Mouse (Mus musculus) mouse embryonic stem cell (cell line): ENCODE results near the gene Rsph1.

Experiments used
- in situ Hi-C, 2 experiments: fragments of 300-500 bp; cut with MboI; formaldehyde crosslinking; loops; 1 replicate in 1 of 2; 3 replicates in 1 of 2; pipeline ENCODE4 v1.14.3; 2019 to 2020; ENCODE audit warnings: low sequenced_read_pairs in 2 of 2, low pct_unique_long_range_greater_than_20kb in 1 of 2, mixed read lengths in 1 of 2; ENCODE audit not compliant: unreplicated experiment in 1 of 2

The Rsph1 gene

DNA sequence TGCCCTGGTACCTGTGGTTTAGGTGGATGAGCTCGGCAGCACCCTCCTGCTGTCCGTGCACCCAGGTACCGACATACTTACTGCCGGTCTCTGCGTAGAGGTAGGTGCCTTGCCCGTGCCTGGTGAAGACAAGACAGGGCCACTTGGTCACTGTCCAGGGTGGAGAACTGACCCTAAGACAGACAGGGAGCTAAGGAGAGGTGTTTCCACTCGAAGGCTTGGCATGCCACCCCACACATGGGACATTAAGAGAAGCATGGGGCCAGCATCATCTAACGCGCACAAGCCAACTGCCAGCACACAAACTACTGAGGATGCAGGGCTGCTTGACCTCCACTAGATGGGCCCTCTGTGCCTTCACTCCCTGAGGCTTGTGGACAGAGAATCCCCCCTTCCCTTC lies 11.4 kb downstream of the Rsph1 start:
- in situ Hi-C loops, result no loop called here

DNA sequence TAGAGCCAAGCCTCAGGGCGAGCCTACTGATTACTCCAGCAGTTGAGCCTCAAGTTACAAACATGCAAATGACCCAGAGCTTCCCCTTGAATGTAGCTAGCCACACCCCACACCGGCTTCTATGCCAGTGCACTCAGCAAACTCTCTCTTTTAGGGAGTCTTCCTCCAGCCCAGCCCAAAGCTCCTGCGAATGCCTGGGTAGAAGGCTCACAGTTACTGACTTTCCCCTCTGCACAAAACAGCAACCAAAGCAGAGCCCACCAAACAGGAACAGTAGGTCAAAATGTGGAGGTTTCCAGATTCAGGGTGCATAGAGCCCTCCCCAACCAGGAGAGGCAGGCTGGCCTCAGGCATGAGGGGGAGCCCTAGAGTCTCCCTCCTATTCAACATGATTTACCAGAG lies 12.0 kb downstream of the Rsph1 start:
- in situ Hi-C loops, result no loop called here

DNA sequence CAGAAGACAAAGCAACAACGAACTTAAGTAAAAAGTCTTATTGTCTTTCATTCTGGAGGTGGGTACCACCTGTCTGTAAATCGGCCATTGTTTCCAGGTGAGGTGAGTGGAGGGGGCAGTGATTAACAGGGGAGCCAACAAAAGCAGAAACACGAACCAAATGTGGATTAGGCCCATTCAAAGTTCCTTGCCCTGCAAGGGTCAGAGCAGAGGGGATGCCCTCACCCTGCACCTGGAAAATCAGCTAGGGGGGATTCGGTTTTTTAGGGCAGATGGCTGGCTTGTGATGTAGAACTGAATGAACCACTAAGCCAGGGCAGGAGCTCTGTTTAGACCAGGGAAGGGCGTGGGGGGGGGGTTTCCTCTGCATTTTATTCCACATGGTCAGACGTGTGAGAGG lies 12.8 kb downstream of the Rsph1 start:
- in situ Hi-C loops, result no loop called here

DNA sequence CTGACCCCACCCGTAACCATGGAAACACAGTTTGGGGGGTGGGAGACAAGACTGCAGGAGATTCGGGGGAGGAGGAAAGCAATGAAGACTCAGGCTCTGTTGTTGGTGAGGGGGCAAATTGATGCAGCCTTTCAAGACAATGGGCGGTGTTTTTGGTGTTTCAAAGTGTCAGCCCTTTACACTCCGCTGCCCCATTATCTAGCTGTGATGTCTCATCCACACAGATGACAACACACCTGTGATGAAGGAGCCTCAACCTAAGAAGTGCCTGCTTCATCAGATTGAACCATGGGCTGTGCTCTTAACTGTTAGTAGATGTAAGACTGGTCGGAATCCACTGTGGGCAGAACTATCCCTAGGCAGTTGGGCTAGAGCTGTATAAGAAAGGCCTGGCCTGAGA lies 13.4 kb downstream of the Rsph1 start:
- in situ Hi-C loops, result no loop called here

DNA sequence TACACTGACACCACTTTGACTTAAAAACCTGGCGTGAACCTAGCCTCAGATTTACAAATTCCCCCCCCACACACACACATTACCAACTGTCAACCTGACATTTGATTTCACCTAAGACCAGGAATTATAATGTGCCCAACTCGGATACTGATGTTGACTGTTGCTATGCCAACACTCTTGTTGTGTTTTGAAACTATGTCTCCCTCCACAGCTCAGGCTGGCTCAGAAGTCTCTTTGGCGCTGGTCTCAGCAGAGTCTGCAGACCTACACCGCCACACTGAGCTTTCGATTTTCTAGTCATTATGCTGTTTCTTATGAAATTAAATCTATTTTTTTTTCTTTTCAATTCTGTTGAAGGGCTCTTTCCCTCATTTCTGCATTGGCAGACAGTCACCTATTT lies 14.5 kb downstream of the Rsph1 start:
- in situ Hi-C loops, result no loop called here

DNA sequence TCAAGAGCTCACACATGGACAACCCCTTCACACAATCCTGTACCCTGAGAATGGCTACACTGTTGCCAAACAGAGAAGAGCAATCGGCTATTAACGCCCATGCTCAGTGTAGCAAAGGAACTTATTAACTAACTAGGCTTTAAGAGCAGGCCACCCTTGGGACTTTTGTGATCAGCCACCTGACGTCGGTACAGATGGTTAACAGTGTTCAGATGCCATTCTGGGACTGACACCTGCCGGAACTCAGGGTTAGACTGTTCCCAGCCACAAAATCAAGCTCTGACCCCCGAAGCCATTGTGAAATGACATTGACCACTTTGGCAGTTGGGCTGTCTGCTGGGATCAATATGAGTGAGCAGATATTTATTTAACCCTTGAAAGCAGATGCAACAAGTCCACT lies 15.8 kb downstream of the Rsph1 start:
- in situ Hi-C loops, result no loop called here

DNA sequence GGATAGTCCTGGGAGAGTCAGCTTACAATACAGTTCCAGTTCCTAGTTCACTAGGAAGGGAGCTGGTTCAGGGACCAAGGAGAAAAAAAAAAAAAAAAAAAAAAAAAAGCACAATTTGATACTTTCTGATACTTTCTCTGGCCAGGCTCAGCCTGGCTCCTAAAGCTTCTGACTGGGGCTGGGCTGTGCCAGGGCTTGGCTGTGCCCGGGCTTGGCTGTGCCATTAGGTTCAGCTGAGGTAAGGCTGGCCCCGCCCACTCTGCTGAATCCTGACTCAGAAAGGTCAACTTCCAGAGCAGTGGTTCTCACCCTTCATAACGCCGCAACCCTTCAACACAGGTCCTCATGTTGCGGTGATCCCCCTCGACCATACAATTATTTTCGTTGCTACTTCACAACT lies 16.8 kb downstream of the Rsph1 start:
- in situ Hi-C loops, result no loop called here

DNA sequence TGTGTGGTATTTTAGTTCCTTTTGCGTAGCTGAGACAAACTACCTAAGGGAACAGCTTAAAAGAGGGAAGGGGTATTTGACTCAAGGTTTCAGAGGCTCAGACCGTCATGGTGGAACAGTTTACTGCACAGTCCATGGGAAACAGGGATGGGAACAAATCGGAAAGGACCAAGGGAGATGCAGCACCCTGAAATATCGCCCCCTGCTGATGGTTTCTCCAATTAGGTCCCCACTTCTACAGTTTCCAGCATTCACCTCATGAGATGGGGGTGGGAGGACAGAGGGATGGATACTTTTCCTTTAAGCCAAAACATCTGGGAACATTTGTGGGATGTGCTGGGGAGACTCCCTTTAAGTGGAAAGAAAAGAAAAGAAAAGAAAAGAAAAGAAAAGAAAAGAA lies 17.4 kb downstream of the Rsph1 start:
- in situ Hi-C loops, result loop anchor here in 1 of 2 experiments (5.0 kb wide), 1 partner anchor 37 kb away; no protein-coding TSS in a partner anchor

DNA sequence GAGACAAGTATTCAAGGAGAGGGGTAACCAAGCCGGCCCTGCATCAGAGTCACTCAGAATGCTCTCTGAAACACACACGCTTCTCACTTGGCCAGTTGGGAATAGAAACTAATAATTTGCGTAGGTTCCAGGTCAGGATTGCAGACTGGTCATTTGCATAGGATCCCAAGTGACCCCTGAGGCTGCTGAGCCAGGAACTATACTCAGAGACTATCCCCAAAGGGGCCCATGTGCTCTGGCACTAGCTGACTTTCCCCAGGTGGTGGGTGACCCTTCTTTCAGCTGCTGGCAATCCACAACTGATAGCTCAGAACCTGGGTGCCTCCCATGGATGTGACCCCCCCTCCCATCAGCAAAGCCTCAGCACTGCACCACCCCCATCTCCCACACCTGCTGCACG lies 18.0 kb downstream of the Rsph1 start:
- in situ Hi-C loops, result loop anchor here in 1 of 2 experiments (5.0 kb wide), 1 partner anchor 38 kb away; no protein-coding TSS in a partner anchor

DNA sequence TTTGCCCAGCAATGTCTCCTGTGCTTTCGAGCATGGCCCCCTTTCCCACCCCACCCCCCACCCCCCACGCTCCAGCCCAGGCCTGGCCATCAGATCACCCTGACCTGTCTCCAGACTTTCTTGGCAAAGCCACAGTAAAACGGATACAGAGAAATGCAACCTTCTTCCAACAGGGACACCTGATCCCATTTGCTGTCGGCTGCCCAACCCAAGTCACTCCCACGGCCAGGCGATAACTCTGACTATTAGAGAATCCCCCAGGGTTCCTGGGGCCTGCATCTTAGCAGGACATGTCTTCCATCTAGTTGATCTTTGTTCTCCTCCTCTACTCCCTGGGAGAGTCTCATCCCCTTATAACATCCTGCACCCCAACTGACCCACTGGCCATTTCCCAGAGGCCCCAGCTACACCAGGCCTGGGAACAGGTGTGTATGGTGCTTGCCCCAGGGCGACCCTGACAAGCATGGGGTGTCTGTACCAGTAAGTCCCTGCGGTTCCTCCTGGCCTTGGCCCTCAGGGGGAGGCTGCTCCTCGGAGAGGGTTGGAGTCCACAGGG lies 18.8 kb downstream of the Rsph1 start:
- in situ Hi-C loops, result loop anchor here in 1 of 2 experiments (5.0 kb wide), 1 partner anchor 39 kb away; no protein-coding TSS in a partner anchor

DNA sequence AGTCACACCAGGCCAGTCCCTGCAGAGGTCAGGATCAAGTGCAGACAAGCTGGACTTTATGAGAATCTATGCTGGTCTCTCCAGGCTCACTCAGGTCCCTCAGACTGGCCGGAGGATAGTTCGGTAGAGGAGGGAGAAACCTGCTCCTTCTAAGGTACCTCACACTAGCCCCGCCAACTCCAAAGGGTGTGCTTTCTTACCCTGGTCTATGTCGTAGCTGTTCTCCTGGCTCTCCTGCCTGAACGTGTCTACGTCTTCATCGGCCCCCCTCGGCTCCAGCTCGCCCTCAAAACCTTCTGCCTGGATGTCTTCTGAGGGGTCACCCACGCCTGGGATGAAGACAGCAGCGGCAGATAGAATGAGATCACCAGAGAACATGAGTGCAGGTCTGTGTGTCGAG lies 19.3 kb downstream of the Rsph1 start:
- in situ Hi-C loops, result loop anchor here in 1 of 2 experiments (5.0 kb wide), 1 partner anchor 39 kb away; no protein-coding TSS in a partner anchor

DNA sequence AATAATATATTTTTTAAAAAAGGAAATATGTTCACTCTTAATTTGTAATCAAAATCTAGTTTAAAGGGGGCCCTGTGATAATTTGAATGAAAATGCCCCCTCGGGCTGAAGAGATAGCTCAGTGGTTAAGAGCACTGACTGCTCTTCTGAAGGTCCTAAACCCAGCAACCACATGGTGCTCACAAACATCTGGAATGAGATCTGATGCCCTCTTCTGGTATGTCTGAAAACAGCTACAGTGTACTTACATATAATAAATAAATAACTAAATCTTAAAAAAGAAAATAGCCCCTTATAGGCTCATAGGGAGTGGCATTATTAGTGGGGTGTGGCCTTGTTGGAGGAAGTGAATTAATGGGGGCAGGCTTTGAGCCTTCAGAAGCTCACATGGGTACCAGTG lies 20.0 kb downstream of the Rsph1 start:
- in situ Hi-C loops, result loop anchor here in 1 of 2 experiments (5.0 kb wide), 1 partner anchor 40 kb away; no protein-coding TSS in a partner anchor

DNA sequence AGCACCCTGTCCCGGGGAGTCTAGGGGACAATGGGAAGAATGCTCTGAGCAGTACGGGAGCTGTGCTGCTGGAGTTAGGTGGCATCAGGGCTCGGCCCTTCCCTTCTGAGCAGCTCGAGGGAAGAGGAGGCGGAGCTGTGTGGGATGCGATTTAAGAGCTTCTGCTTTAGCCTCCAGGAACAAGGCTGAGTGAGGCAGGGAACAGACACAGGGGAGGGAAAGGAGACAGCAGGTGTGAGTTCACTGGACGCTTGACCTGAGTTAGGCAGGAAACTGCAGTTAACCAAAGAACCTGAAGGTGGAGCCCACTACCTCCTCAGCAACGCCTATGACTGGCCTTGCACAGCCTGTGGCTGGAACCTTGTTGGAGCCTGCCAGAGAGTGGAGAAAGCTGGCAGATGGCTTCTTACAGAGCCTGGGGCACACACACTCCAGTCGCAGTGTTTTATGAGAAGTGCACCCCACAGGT lies 22.7 kb downstream of the Rsph1 start:
- in situ Hi-C loops, result no loop called here

DNA sequence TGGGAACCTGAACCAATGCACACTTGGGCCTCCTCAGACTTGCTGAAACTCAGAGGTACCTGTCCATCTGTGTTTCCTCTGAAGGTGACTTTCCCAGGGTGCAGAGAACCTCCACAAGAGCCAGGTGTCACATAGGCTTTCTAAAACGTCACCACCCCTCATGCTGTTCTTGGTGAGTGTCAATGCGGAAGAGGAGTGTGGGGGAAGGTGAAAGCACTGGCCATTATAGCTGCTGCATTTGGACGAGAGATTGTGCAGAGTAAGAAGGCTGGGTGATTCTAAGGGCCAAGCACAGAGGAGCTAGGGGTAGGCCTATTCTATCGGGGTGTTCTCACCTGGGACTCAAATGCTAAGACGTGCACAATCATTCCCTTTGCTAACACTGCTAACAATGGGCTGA lies 23.2 kb downstream of the Rsph1 start:
- in situ Hi-C loops, result no loop called here

DNA sequence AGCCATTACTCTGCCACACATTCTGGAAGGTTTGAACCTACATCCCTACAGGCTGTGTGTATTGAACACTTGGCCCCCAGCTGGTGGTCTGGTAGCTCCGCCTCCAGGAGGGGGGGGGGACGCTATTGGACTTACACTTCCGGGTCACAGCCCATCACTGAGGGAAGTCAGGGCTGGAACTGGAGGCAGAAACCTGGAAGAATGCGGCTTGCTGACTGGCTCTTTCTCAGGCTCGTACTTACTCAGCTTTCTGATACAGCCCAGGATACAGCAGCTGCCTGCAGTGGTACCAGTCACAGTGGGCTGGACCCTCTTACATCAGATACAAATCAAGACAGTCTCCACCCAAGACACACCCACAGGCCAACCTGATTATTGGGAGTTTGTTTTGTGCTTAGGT lies 30.0 kb downstream of the Rsph1 start:
- in situ Hi-C loops, result no loop called here

DNA sequence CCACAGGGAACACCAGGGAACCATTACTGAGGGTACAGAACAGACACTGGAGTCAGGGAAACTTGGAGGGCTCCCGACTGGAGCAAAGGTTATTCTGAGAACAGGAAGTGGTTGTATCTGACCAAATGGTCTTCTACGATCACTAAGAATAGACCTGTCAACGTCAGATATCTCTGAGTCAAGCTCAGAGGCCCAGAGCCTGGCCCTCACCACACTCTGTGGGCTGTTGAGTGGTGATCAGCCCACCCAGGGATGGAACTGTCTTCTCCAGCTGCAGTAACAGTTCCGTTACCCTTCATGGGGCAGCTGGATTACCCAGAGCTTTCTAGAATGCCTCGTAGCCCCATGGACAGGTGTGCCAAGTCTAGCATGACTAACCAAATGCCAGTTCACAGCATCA lies 31.9 kb downstream of the Rsph1 start:
- in situ Hi-C loops, result no loop called here

DNA sequence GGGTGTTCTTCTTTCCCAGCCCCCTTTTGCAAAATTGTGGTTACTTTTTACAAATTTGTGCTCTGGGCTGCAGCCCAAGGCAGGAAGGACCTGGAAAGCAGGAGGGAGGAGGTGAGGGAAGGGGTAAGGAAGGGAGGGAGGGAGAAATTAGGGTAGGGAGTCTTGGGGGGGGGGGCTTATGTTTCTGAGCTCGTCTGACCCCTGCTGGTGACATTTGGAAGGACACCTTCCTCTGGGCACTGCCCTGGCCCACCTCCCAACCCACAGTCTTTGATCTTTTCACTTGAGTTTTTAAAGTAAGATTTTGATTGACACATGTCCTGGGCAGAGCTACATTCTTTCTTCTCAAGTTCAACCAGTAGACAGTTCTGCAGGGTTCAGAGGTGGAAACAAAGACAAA lies 34.4 kb downstream of the Rsph1 start:
- in situ Hi-C loops, result no loop called here

DNA sequence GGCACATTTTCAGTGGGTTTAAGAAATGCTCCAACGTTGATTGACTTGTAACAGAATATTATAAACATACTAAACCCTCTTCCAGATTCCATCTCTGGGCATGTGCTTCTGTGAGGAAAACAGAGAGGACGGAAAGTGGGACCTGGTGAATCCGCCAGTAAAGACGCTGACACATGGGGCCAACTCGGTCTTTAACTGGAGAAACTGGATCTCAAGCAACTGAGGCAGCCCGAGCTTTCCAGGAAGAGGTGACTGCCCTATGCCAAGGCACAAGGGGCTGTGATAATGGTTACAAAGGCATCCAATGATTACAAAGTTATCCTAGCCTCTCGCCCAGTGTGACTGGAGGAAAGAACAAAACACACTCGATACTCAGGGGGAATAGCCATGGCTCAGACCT lies 36.0 kb downstream of the Rsph1 start:
- in situ Hi-C loops, result no loop called here

DNA sequence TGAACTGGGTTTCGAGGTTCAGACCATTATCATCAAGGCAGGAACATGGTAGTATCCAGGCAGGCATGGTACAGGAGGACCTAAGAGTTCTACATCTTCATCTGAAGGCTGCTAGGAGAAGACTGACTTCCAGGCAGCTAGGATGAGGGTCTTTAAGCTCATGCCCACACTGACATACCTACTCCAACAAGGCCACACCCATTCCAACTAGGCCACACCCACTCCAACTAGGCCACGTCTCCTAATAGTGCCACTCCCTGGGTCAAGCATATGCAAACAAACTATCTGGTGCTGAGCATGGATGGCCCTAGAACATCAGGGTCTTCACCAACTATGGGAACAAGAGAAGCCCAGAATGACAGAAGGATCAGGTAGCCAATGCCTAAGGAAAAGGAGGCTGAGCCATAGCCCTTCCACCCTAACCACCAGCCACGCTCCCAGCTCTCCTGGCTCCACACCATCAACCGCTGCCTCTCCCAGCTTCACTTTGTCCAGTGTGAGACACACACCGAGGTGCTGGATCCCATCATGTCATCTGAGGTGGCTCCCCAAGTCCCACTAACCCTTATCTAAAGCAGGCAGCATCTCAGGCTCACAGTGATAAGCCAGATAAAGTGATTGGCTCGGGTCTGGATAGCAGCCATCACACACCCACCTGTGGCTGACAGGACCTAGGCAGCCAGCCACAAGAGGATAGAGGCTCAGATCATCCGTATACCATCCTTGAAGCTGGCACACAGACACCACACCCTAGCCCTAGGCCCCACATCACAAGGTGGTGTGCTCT lies 38.8 kb downstream of the Rsph1 start:
- in situ Hi-C loops, result no loop called here

DNA sequence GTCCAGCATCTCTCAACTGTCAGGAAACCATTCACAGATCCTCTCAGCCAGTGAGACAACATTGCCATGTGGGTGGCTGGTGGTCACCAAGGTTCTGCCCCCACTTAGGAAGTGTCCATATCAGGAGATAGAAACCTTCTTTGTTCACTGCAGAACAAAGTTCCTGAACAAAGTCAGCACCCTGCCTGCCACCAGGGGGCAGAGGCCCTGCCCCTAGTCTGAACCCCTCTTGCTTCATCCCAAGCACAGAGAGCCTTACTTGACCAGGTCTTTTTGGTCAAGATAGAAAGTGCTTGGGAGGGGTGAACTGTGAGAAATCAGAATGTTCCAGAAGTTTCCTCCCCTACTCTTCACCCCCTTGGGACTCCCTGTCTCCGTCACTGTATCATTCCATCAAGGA lies 41.3 kb downstream of the Rsph1 start:
- in situ Hi-C loops, result no loop called here
